Mouse (Mus musculus) mouse embryonic stem cell (cell line): ENCODE data around the gene Rexo2.

Experiments
- in situ Hi-C, 2 experiments: fragments of 300-500 bp; cut with MboI; formaldehyde crosslinking; loops; 1 replicate in 1 of 2; 3 replicates in 1 of 2; pipeline ENCODE4 v1.14.3; 2019 to 2020; ENCODE audit warnings: low sequenced_read_pairs in 2 of 2, low pct_unique_long_range_greater_than_20kb in 1 of 2, mixed read lengths in 1 of 2; ENCODE audit not compliant: unreplicated experiment in 1 of 2

The Rexo2 gene

GRCm38 (mm10) chr9:48422382-48422781 is 58.0 kb downstream of the Rexo2 start:
- in situ Hi-C loops = no loop called here

- in situ Hi-C loops = no loop called here
Observed at GRCm38 (mm10) chr9:48421561-48421960, 58.9 kb downstream of the Rexo2 start.

DNA sequence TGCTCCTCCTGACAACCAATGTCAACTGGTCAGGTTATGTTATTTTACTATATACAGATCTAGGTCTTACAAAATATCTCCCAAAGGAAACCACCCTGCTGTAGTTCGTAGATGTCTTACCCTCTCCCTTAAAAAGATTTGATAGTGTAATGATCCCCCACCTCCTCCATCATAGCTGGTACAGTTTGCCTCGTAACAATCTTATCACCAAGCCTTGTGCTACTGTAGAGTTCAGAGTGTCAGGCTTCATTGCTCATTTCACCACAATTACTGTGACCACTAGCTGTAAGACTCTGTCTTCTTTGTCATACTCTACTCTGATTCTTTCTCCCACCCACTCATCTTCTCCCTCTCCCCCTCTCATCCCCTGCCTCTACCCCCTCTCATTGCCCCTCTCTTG is 59.4 kb downstream of the Rexo2 start:
- in situ Hi-C loops = no loop called here

GRCm38 (mm10) chr9:48420437-48420836 is 60.0 kb downstream of the Rexo2 start:
- in situ Hi-C loops = no loop called here

GRCm38 (mm10) chr9:48418829-48419228 is 61.6 kb downstream of the Rexo2 start:
- in situ Hi-C loops = no loop called here
